Comparison of ENCODE assay signal across 9 mouse cellular contexts in the genomic region with DNA sequence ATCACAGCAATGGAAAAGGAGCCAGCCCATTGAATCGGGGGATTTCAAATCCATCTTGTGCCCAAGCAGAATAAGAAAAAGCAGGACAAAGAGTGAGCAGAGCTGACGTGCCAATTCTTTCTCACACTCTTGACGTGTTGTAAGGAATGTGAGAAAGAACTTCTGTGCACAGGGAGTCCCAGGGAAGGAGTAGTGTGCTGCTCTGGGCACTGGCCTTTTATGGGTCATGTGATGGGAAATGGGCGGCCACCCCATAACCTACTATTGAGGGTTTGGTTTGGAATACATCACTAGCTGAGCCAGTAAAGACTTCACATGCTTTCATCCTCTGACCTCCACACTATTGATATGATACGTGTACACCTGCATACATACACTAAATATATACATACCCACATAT.
"Had no signal": no experiment of that assay in that cellular context is flagged by ENCODE, and none has a peak within 500 bp of the region (broad histone marks: within the 10 kb centered on the region; RNA-seq: fewer than 3 reads in every experiment).

No protein-coding gene starts in this region.

- H3K27ac ChIP-seq: layer of hippocampus, adult 2 months; limb, embryonic 13.5 days; liver, embryonic 14.5 days; midbrain, embryonic 12.5 days; neural tube, embryonic 15.5 days had no signal

- H3K9ac ChIP-seq: limb, embryonic 13.5 days; liver, embryonic 14.5 days; midbrain, embryonic 12.5 days; neural tube, embryonic 15.5 days had no signal

- ATAC-seq: midbrain, embryonic 16.5 days had no signal

- H3K4me3 ChIP-seq: layer of hippocampus, adult 2 months; limb, embryonic 13.5 days; midbrain, embryonic 12.5 days; neural tube, embryonic 15.5 days had no signal

- H3K36me3 ChIP-seq: limb, embryonic 13.5 days; midbrain, embryonic 12.5 days; neural tube, embryonic 15.5 days had no signal

- DNase-seq: kidney, postnatal 10 days; lung, adult 18-20 months; thymus, postnatal 4 days had no signal

- H3K27me3 ChIP-seq: limb, embryonic 13.5 days; midbrain, embryonic 12.5 days; neural tube, embryonic 15.5 days had no signal

- H3K4me1 ChIP-seq: limb, embryonic 13.5 days; midbrain, embryonic 12.5 days had no signal

- H3K4me2 ChIP-seq: limb, embryonic 13.5 days; midbrain, embryonic 12.5 days; neural tube, embryonic 15.5 days had no signal

- H3K9me3 ChIP-seq: limb, embryonic 13.5 days; midbrain, embryonic 12.5 days; neural tube, embryonic 15.5 days had no signal
